ENCODE assay signal across 8 mouse cellular contexts in genomic region chrX:20658891-20659406, GRCm38 (mm10). TPM values are rescaled to one million over a fixed set of nuclear protein-coding genes. Genes with fewer than 3 reads are reported as not detected.
DNase-seq lines count a peak whose midpoint lies in the region; ATAC-seq and TF ChIP-seq lines count a peak whose summit lies in the region.

No protein-coding gene starts in this region.

- no peak overlapping the region for H3ac ChIP-seq in myocyte (ENCODE audit: control insufficient read depth, insufficient read length)

- intact Hi-C loops in left cerebral cortex, adult 2 months (cut with DNase I), result no loop called here
- intact Hi-C loops in left cerebral cortex, postnatal 4 days (cut with DNase I), result no loop called here

- ATAC-seq in heart, embryonic 13.5 days (ENCODE audit: extremely low read depth, insufficient number of reproducible peaks, low FRiP score, low TSS enrichment), result no peak
- ATAC-seq in limb, embryonic 11.5 days (ENCODE audit: insufficient number of reproducible peaks, low FRiP score, low TSS enrichment, low read depth), result no peak

- H3K4me3 ChIP-seq in left cerebral cortex, adult 2 months, result peak overlapping the region; percentile 57
- H3K4me3 ChIP-seq in heart, embryonic 13.5 days, result peak overlapping the region; percentile 56
- H3K4me3 ChIP-seq in limb, embryonic 11.5 days (ENCODE audit: low read depth, low read length), result peak overlapping the region; percentile 45
- H3K4me3 ChIP-seq in myocyte, result peak overlapping the region; percentile 40

- DNase-seq in left cerebral cortex, adult 2 months (ENCODE audit: extremely low spot score in 1 of 2, low spot score in 2 of 2), result no peak
- DNase-seq in left cerebral cortex, postnatal 4 days, result no peak
- DNase-seq in brain, embryonic 14.5 days (ENCODE audit: low read depth), result peak; percentile 2
- DNase-seq in limb, embryonic 11.5 days (ENCODE audit: low spot score), result peak; percentile 22
- no peak for DNase-seq in layer of hippocampus, adult 18-20 months (ENCODE audit: low spot score in 2 of 2)
- no peak for DNase-seq in c-Kit-positive CD71-positive TER-119-positive erythroid progenitor cells, embryonic 14.5 days (ENCODE audit: low spot score)

- peak overlapping the region; percentile 83 for H3K4me2 ChIP-seq in heart, embryonic 13.5 days
- peak overlapping the region; percentile 61 for H3K4me2 ChIP-seq in limb, embryonic 11.5 days (ENCODE audit: low read depth, severe bottlenecking)
- peak overlapping the region; percentile 67 for H3K4me2 ChIP-seq in myocyte (ENCODE audit: low read depth)

- H3K9ac ChIP-seq in heart, embryonic 13.5 days, result peak overlapping the region; percentile 80
- H3K9ac ChIP-seq in limb, embryonic 11.5 days (ENCODE audit: low read length), result 0 out of 2 replicates have a peak overlapping the region, but pooled peaks have one; percentile 37

- 22% methylated on average over 24 of the region's 24 CpGs for WGBS in heart, embryonic 13.5 days
- WGBS in limb, embryonic 11.5 days, result 20% methylated on average over 24 of the region's 24 CpGs

- no peak for TF ChIP-seq CTCF in left cerebral cortex, adult 2 months (IDR thresholded peaks at IDR 0.05)
- TF ChIP-seq CTCF in brain, embryonic 14.5 days (IDR thresholded peaks at IDR 0.05; ENCODE audit: borderline replicate concordance, extremely low read depth, insufficient read depth, insufficient read length), result no peak

- H3K79me2 ChIP-seq in myocyte (ENCODE audit: control insufficient read depth, insufficient read depth), result peaks cover 11% of the 10 kb centered on the region

- no peaks in the 10 kb centered on the region for H3K36me3 ChIP-seq in heart, embryonic 13.5 days
- H3K36me3 ChIP-seq in limb, embryonic 11.5 days (ENCODE audit: control insufficient read depth, insufficient read depth, low read length), result no peaks in the 10 kb centered on the region
- no peaks in the 10 kb centered on the region for H3K36me3 ChIP-seq in myocyte (ENCODE audit: control insufficient read depth, insufficient read depth)

- TF ChIP-seq POLR2A in brain, embryonic 14.5 days (IDR thresholded peaks at IDR 0.05; ENCODE audit: borderline replicate concordance, extremely low read depth, insufficient read depth, insufficient read length, poor library complexity, severe bottlenecking), result no peak
- TF ChIP-seq POLR2A in myocyte (IDR thresholded peaks at IDR 0.05; ENCODE audit: insufficient read length, low read depth), result no peak

- no peak overlapping the region for H3K27ac ChIP-seq in left cerebral cortex, adult 2 months
- H3K27ac ChIP-seq in heart, embryonic 13.5 days (replicated peaks), result peak overlapping the region; percentile 55; the same call in 1 of the 2 replicates
- H3K27ac ChIP-seq in limb, embryonic 11.5 days (replicated peaks; ENCODE audit: low read depth, low read length), result no peak overlapping the region

- H3K27me3 ChIP-seq in heart, embryonic 13.5 days (replicated peaks), result no peaks in the 10 kb centered on the region
- no peaks in the 10 kb centered on the region for H3K27me3 ChIP-seq in limb, embryonic 11.5 days (ENCODE audit: control insufficient read depth, insufficient read depth, low read length)
- no peaks in the 10 kb centered on the region for H3K27me3 ChIP-seq in myocyte (ENCODE audit: control insufficient read depth, insufficient read depth, insufficient read length)

- peaks cover 2% of the 10 kb centered on the region for H3K4me1 ChIP-seq in heart, embryonic 13.5 days
- no peaks in the 10 kb centered on the region for H3K4me1 ChIP-seq in limb, embryonic 11.5 days (ENCODE audit: control insufficient read depth, insufficient read depth, low read length)

- H3K9me3 ChIP-seq in heart, embryonic 13.5 days, result no peaks in the 10 kb centered on the region
- H3K9me3 ChIP-seq in limb, embryonic 11.5 days (ENCODE audit: control insufficient read depth, low read length), result no peaks in the 10 kb centered on the region; the same call in 1 of the 2 replicates

TF ChIP-seq in myocyte, 11 proteins besides CTCF, POLR2A, EP300 and RAD21:
- TF ChIP-seq MAX (IDR thresholded peaks at IDR 0.05; ENCODE audit: low read depth) (no peak), REST (IDR thresholded peaks at IDR 0.05; ENCODE audit: insufficient read depth, insufficient read length) (no peak), E2F4 (IDR thresholded peaks at IDR 0.05; ENCODE audit: insufficient read depth) (no peak), SRF (IDR thresholded peaks at IDR 0.05; ENCODE audit: control insufficient read depth, insufficient read length, low read depth) (no peak), USF1 (IDR thresholded peaks at IDR 0.05; ENCODE audit: low read depth) (no peak), MYOG (IDR thresholded peaks at IDR 0.05; ENCODE audit: control insufficient read depth in 1 of 3, insufficient read depth in 1 of 3, insufficient read length in 2 of 3, low read depth in 2 of 3) (no peak), TCF12 (IDR thresholded peaks at IDR 0.05; ENCODE audit: insufficient read depth, poor library complexity, severe bottlenecking) (no peak), CEBPB (IDR thresholded peaks at IDR 0.05; ENCODE audit: insufficient read depth, poor library complexity, severe bottlenecking) (no peak), MYOD1 (IDR thresholded peaks at IDR 0.05; ENCODE audit: control insufficient read depth in 1 of 3, insufficient read length in 2 of 3, low read depth in 2 of 3) (no peak), TCF3 (IDR thresholded peaks at IDR 0.05; ENCODE audit: insufficient read length, low read depth) (no peak), POLR2AphosphoS2 (IDR thresholded peaks at IDR 0.05; ENCODE audit: insufficient read length, low read depth) (no peak)

RNA-seq across cellular contexts. Expression of gene Uba1, which starts 0.8 kb away (rescaled TPM):
- 100 to 1,000 TPM; 337 to 348 TPM for total RNA-seq in left cerebral cortex, adult 2 months (2021)
- total RNA-seq in left cerebral cortex, postnatal 4 days (2021), result 100 to 1,000 TPM; 593 to 599 TPM
- polyA plus RNA-seq in brain, embryonic 14.5 days (2012; rRNA removed), result 580 and 611 TPM in 2 replicates
- polyA plus RNA-seq in heart, embryonic 13.5 days (2015; fragmentation: Nextera tagmentation; extraction: Ambion mirVana), result 165 TPM in 2 replicates
- 206 and 218 TPM in 2 replicates for polyA plus RNA-seq in limb, embryonic 11.5 days (2014; fragmentation: Nextera tagmentation; extraction: Ambion mirVana)
- polyA plus RNA-seq in myocyte (2012; fragmentation: generic; extraction: Trizol), result 353 TPM
- total RNA-seq in layer of hippocampus, adult 18-20 months (2021), result 100 to 1,000 TPM; 362 to 380 TPM

RNA-seq across cellular contexts. Expression of gene Cdk16, which starts 28.8 kb away (rescaled TPM):
- total RNA-seq in left cerebral cortex, adult 2 months (2021), result 100 to 1,000 TPM; 252 to 273 TPM
- total RNA-seq in left cerebral cortex, postnatal 4 days (2021), result 100 to 1,000 TPM; 214 to 232 TPM
- polyA plus RNA-seq in brain, embryonic 14.5 days (2012; rRNA removed), result 251 and 271 TPM in 2 replicates
- polyA plus RNA-seq in heart, embryonic 13.5 days (2015; fragmentation: Nextera tagmentation; extraction: Ambion mirVana), result 99.7 and 107 TPM in 2 replicates
- polyA plus RNA-seq in limb, embryonic 11.5 days (2014; fragmentation: Nextera tagmentation; extraction: Ambion mirVana), result 97.3 and 106 TPM in 2 replicates
- 113 TPM for polyA plus RNA-seq in myocyte (2012; fragmentation: generic; extraction: Trizol)
- total RNA-seq in layer of hippocampus, adult 18-20 months (2021), result 100 to 1,000 TPM; 197 to 200 TPM

RNA-seq across cellular contexts. Expression of gene Ndufb11, which starts 41.5 kb away (rescaled TPM):
- total RNA-seq in left cerebral cortex, adult 2 months (2021), result 100 to 1,000 TPM; 142 to 157 TPM
- total RNA-seq in left cerebral cortex, postnatal 4 days (2021), result 100 to 1,000 TPM; 118 to 134 TPM
- 131 and 148 TPM in 2 replicates for polyA plus RNA-seq in brain, embryonic 14.5 days (2012; rRNA removed)
- 332 and 376 TPM in 2 replicates for polyA plus RNA-seq in heart, embryonic 13.5 days (2015; fragmentation: Nextera tagmentation; extraction: Ambion mirVana)
- polyA plus RNA-seq in limb, embryonic 11.5 days (2014; fragmentation: Nextera tagmentation; extraction: Ambion mirVana), result 189 and 200 TPM in 2 replicates
- polyA plus RNA-seq in myocyte (2012; fragmentation: generic; extraction: Trizol), result 367 TPM
- 100 to 1,000 TPM; 154 to 174 TPM for total RNA-seq in layer of hippocampus, adult 18-20 months (2021)

RNA-seq across cellular contexts. Expression of gene Rbm10, which starts 41.6 kb away (rescaled TPM):
- 10 to 100 TPM; 49.2 to 50.0 TPM for total RNA-seq in left cerebral cortex, adult 2 months (2021)
- 10 to 100 TPM; 37.2 to 39.6 TPM for total RNA-seq in left cerebral cortex, postnatal 4 days (2021)
- 83.1 and 91.0 TPM in 2 replicates for polyA plus RNA-seq in brain, embryonic 14.5 days (2012; rRNA removed)
- 41.4 and 41.8 TPM in 2 replicates for polyA plus RNA-seq in heart, embryonic 13.5 days (2015; fragmentation: Nextera tagmentation; extraction: Ambion mirVana)
- 80.1 and 82.6 TPM in 2 replicates for polyA plus RNA-seq in limb, embryonic 11.5 days (2014; fragmentation: Nextera tagmentation; extraction: Ambion mirVana)
- 38.1 TPM for polyA plus RNA-seq in myocyte (2012; fragmentation: generic; extraction: Trizol)
- 10 to 100 TPM; 48.6 to 53.0 TPM for total RNA-seq in layer of hippocampus, adult 18-20 months (2021)

RNA-seq across cellular contexts. Expression of gene Usp11, which starts 44.8 kb away (rescaled TPM):
- 100 to 1,000 TPM; 103 to 106 TPM for total RNA-seq in left cerebral cortex, adult 2 months (2021)
- total RNA-seq in left cerebral cortex, postnatal 4 days (2021), result 10 to 100 TPM; 68.3 to 68.8 TPM
- 110 and 114 TPM in 2 replicates for polyA plus RNA-seq in brain, embryonic 14.5 days (2012; rRNA removed)
- polyA plus RNA-seq in heart, embryonic 13.5 days (2015; fragmentation: Nextera tagmentation; extraction: Ambion mirVana), result 34.9 and 36.1 TPM in 2 replicates
- 49.6 and 51.0 TPM in 2 replicates for polyA plus RNA-seq in limb, embryonic 11.5 days (2014; fragmentation: Nextera tagmentation; extraction: Ambion mirVana)
- polyA plus RNA-seq in myocyte (2012; fragmentation: generic; extraction: Trizol), result 24.5 TPM
- 100 to 1,000 TPM; 114 to 129 TPM for total RNA-seq in layer of hippocampus, adult 18-20 months (2021)

Comparison
In these comparisons a context has a peak if more than half of its experiments do, and no peak if none do; other contexts are left out.
1. DNase-seq: peak in brain, embryonic 14.5 days (single experiment) and limb, embryonic 11.5 days (single experiment); none in left cerebral cortex, adult 2 months (0 of 2), left cerebral cortex, postnatal 4 days (single experiment), layer of hippocampus, adult 18-20 months (0 of 2) and c-Kit-positive CD71-positive TER-119-positive erythroid progenitor cells, embryonic 14.5 days (single experiment).
2. Peak in every context shown above with its lines, with median percentiles within 50 percentile points of each other: H3K4me3 ChIP-seq and H3K4me2 ChIP-seq.